Mouse (Mus musculus) macrophage (primary cell): Measurements from ENCODE around the gene Znrf3. TPM values are rescaled to one million over a fixed set of nuclear protein-coding genes. Genes with fewer than 3 reads are reported as not detected.

ENCODE experiments used
- H3K27ac ChIP-seq: fragments of 350-480 bp; formaldehyde crosslinking; 2 replicates; pipeline ENCODE4 v1.9.0; 2021
- H3K36me3 ChIP-seq: fragments of 350-480 bp; formaldehyde crosslinking; 2 replicates; pipeline ENCODE4 v1.9.0; 2021; ENCODE audit errors: inconsistent target
- H3K4me3 ChIP-seq: fragments of 350-480 bp; formaldehyde crosslinking; 2 replicates; pipeline ENCODE4 v1.9.0; 2021; ENCODE audit errors: inconsistent target
- H3K79me2 ChIP-seq: fragments of 350-480 bp; formaldehyde crosslinking; 2 replicates; pipeline ENCODE4 v1.9.0; 2021; ENCODE audit errors: inconsistent target
- WGBS: methylation state at CpG from one replicate; pipeline ENCODE4 v1.1.7; 2026; ENCODE audit warnings: inconsistent platforms; ENCODE audit not compliant: missing documents; 5-methylcytosine and 5-hydroxymethylcytosine counted together
- polyA plus RNA-seq: library from polyadenylated mRNA; stranded (reverse); fragments of 250-400 nt; gene quantifications from 3 replicates; pipeline ENCODE4 v1.2.4, GENCODE M21; 2018; ENCODE audit warnings: inconsistent platforms

The Znrf3 gene
- polyA plus RNA-seq, 1 experiment from 2014 or later, result 2.1 TPM

- Histone ChIP-seq H3K27ac (no peak overlapping the region), H3K4me3 (no peak overlapping the region), H3K79me2 (no peaks in the 10 kb centered on the region), H3K36me3 (no peaks in the 10 kb centered on the region)
- WGBS, result 67% methylated on average over 11 of the region's 13 CpGs
Observed at GRCm38 (mm10) chr11:5297148-5298006, 147.3 kb downstream of the Znrf3 start.

DNA sequence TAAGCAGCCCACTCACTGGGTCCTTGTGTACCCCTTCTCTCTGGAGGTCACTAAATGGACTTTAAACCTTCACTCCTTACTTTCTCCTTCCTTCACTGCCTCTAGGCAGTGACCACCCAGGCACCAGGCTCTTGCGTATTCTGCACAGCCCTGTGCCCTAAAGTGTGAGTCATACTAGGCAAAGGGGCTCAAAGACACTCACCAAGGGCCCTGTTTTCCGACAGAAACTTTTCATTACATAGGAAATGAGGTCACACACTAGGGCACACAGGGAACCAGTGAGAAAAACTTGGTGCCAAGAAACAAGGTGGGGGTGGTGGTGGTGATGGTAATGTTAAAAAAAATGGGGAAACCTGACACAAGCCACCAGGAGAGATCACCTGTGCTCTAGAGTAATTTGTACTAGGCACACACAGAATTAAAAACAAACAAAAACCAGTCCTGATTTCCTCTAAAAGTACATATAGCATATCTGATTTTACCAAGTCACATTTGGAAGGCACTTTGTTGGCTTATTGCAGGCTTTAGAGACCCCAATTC, 148.0 kb downstream of the Znrf3 start:
- Histone ChIP-seq H3K4me3 (no peak overlapping the region), H3K79me2 (no peaks in the 10 kb centered on the region), H3K36me3 (no peaks in the 10 kb centered on the region), H3K27ac (no peak overlapping the region)
- 32% methylated on average over 2 of the region's 2 CpGs for WGBS

DNA sequence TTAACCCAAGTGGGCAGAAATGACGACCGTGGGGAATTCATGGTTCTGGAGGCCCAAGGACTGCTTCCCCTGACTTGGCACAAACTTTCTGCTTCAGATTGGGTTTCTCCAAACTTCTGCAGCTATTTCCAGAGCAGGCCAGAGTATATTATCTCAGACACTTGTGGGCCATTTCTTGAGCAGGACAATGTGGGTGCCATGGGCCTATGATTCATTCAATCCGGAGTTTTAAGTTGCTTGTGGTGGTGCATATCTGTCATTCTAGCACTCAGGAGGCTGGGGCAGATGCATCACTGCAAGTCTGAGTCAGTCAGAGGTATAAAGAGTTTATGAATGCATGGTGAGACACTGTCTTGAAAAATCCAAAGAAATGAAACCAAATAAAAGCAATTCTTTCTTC, 149.8 kb downstream of the Znrf3 start:
- H3K4me3 ChIP-seq, result no peak overlapping the region
- no peaks in the 10 kb centered on the region for H3K79me2 ChIP-seq
- H3K36me3 ChIP-seq, result no peaks in the 10 kb centered on the region
- WGBS, result 76% methylated on average over 3 of the region's 3 CpGs
- H3K27ac ChIP-seq, result no peak overlapping the region

GRCm38 (mm10) chr11:5290691-5291090, 154.0 kb downstream of the Znrf3 start:
- H3K79me2 ChIP-seq, result no peaks in the 10 kb centered on the region
- 16% methylated on average over 5 of the region's 5 CpGs for WGBS
- H3K36me3 ChIP-seq, result no peaks in the 10 kb centered on the region
- H3K4me3 ChIP-seq, result no peak overlapping the region
- no peak overlapping the region for H3K27ac ChIP-seq

DNA sequence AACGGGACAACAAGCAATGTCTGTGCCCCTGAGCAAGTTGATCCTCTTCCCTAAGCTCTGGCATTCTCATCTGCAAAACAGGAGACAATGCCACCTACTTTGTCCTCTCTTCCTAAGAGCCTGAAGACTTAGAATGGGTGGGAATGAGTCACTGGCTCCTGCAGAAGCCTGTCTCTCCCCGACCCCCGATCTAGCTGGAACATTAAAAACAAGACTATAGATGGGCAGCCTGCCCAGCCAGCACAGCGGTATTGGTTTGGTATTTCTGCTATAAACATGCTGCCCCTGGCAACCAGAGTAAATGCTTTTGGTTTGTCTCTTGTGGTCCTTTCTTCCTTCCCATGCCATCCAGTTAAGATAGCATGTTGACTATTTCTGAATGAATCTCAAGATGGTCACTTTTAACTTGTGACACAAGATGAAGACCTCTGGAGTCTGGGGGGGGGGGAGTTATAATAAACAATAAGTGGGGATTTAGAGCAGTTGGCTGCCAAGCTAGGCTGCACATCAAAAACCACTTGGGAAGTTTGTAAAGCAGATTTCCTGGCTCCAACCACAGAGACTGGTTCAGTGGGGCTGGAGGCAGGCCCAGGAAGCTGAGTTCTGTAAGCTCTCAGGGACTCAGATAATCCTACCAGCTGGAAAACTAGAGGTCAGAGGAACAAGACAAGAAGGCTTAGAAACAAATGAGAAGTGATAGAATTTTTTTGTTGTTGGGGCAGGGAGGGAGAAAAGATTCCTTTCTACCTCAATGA, 154.6 kb downstream of the Znrf3 start:
- H3K27ac ChIP-seq, result no peak overlapping the region
- 83% methylated on average over 4 of the region's 4 CpGs for WGBS
- H3K4me3 ChIP-seq, result no peak overlapping the region
- H3K36me3 ChIP-seq, result no peaks in the 10 kb centered on the region
- H3K79me2 ChIP-seq, result no peaks in the 10 kb centered on the region

DNA sequence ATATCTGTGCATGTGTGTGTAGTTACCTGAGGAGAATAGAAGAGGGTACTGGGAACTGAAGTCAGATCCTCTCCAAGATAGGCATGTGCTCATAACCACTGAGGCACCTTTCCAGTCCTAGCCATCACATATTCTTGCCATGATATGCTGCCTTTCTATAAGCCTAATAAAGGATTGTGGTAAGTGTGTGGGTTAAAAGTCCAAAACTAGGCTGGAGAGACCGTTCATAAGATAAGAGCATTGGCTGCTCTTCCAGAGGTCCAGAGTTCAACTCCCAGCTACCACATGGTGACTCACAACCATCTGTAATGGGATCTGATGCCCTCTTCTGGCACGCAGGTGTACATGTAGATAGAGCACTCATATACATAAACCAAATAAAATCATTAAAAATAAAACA, 160.7 kb downstream of the Znrf3 start:
- Histone ChIP-seq H3K79me2 (no peaks in the 10 kb centered on the region), H3K36me3 (no peaks in the 10 kb centered on the region), H3K4me3 (no peak overlapping the region), H3K27ac (no peak overlapping the region)
- 100% methylated on average over 2 of the region's 2 CpGs for WGBS

GRCm38 (mm10) chr11:5280932-5281331, 163.7 kb downstream of the Znrf3 start:
- Histone ChIP-seq H3K36me3 (no peaks in the 10 kb centered on the region), H3K4me3 (no peak overlapping the region), H3K79me2 (no peaks in the 10 kb centered on the region), H3K27ac (no peak overlapping the region)
- WGBS, result 90% methylated on average over 7 of the region's 7 CpGs

DNA sequence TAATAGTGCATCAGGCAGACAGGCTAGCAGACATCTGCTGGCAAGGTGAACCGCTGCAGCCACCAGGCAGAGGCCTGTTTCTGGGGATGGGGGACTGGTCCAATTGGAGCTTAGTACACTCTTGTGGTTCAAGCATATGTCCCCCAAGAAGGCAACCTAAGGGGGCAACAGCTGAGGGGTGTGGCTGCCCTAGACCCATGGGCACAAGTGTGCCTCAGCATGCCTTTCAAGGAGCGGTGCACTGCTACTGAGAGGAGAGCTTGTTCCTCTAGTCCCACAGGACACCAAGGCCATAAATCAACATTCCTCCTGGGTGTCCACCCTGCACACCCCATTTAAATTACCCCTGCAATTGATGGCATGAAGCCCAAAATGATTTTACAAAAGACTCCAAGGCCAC, 166.2 kb downstream of the Znrf3 start:
- H3K79me2 ChIP-seq, result no peaks in the 10 kb centered on the region
- H3K4me3 ChIP-seq, result no peak overlapping the region
- 100% methylated on average over 2 of the region's 2 CpGs for WGBS
- H3K27ac ChIP-seq, result no peak overlapping the region
- H3K36me3 ChIP-seq, result no peaks in the 10 kb centered on the region

- WGBS, result 92% methylated on average over 5 of the region's 5 CpGs
Observed at GRCm38 (mm10) chr11:5277307-5277971, 167.2 kb downstream of the Znrf3 start.

DNA sequence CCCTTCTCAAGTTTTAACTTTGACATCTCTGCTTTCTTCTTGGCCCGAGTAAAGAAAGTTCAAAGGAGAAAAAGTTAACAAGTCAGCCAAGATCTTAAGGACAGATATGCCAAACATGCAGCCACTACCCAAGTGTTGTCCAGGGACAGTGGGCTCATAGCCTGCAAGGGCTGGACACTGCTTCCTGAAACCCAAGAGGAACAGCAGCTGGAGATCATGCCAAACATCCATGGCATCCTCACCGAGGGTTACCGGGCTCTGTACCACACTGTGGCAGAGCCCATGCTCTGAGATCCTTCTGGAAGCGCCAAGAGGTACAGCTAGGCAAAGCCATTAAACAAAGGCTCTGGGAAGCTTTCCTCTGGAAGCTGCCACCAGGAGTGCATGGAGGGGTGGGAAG, 169.4 kb downstream of the Znrf3 start:
- no peak overlapping the region for H3K27ac ChIP-seq
- no peaks in the 10 kb centered on the region for H3K36me3 ChIP-seq
- no peak overlapping the region for H3K4me3 ChIP-seq
- H3K79me2 ChIP-seq, result no peaks in the 10 kb centered on the region
- 98% methylated on average over 4 of the region's 4 CpGs for WGBS

More at GRCm38 (mm10) chr11:5277307-5277971, 167.2 kb downstream of the Znrf3 start:
- H3K4me3 ChIP-seq, result no peak overlapping the region
- no peak overlapping the region for H3K27ac ChIP-seq
- H3K79me2 ChIP-seq, result no peaks in the 10 kb centered on the region
- no peaks in the 10 kb centered on the region for H3K36me3 ChIP-seq

- WGBS, result 41% methylated on average over 8 of the region's 9 CpGs
- Histone ChIP-seq H3K36me3 (no peaks in the 10 kb centered on the region), H3K4me3 (no peak overlapping the region), H3K79me2 (no peaks in the 10 kb centered on the region), H3K27ac (no peak overlapping the region)
Observed at GRCm38 (mm10) chr11:5272536-5273234, 172.0 kb downstream of the Znrf3 start.

DNA sequence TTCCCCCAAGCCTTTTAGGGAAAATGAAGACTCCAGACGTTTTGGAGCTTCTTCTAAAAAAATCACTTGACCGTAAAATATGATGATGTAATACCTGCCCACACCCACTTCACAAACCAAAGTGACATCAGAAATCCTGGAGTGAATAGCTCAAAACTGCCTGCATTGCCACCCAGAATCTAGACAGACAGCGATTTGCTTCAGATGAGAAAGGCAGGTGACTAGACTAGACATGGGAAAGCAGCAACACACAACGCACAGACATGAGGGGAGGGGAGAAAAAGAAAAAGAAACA, 172.6 kb downstream of the Znrf3 start:
- 68% methylated on average over 4 of the region's 4 CpGs for WGBS
- Histone ChIP-seq H3K27ac (no peak overlapping the region), H3K36me3 (no peaks in the 10 kb centered on the region), H3K4me3 (no peak overlapping the region), H3K79me2 (no peaks in the 10 kb centered on the region)

DNA sequence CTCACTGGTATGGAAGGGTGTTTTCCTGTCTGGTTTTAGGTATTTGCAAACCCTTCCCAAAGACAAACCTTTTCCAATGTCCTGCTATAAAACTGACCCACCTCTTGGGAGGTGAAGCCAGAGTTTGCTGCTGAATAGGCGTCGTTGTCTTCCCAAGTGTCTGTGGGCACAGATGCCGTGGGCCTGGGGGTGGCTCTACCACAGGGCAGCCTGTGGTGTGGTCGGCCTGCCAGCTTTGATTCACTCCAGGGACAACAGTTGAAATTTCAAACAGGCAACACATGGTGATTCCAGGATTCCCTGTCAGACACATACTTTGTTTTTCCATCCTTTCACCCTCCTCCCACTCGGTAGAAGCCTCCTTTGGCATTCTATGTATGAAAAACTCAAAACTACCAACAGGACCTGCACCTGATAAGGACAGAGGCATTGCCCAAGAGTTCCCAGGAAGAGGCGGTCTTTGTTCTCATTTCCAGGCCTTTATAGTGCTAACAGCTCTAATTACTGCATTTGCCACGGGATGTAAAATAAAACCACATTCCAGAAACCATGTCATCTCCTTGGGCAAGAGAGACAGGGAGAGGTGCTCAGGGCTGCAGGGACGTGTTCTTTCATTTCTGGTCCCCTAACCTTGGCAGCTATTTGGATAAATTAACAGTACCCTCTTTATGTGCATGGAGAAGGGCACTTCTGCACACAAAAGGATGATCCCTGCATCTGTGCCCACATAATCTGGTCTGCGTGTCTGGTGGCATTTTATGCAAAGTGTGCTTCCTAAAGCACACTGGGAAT, 173.2 kb downstream of the Znrf3 start:
- H3K79me2 ChIP-seq, result no peaks in the 10 kb centered on the region
- no peak overlapping the region for H3K27ac ChIP-seq
- H3K4me3 ChIP-seq, result no peak overlapping the region
- no peaks in the 10 kb centered on the region for H3K36me3 ChIP-seq
- WGBS, result 81% methylated on average over 9 of the region's 9 CpGs
